Mouse (Mus musculus): ENCODE results near the gene H2-T24. TPM values are rescaled to one million over a fixed set of nuclear protein-coding genes. Genes with fewer than 3 reads are reported as not detected.

H2-T24 gene
- polyA plus RNA-seq, 1 experiment from 2014 or later: 10.0 TPM

- no peaks in the 10 kb centered on the region for H3K27me3 ChIP-seq (replicated peaks)
- no peaks in the 10 kb centered on the region for H3K9me3 ChIP-seq (replicated peaks)
- H3K4me2 ChIP-seq: peak overlapping the region; percentile 80
- H3K36me3 ChIP-seq: peaks cover 39% of the 10 kb centered on the region
- peak overlapping the region; percentile 94 for H3K4me3 ChIP-seq (replicated peaks)
- ATAC-seq (ENCODE audit: low FRiP score): peak; percentile 91
- peak overlapping the region; percentile 91 for H3K9ac ChIP-seq (replicated peaks)
- peak overlapping the region; percentile 98 for H3K27ac ChIP-seq (replicated peaks)
- H3K4me1 ChIP-seq: peaks cover 33% of the 10 kb centered on the region
- WGBS: under 1% methylated on average over 41 of the region's 41 CpGs
Measured at GRCm38 (mm10) chr17:35978811-35979400, 41.5 kb downstream of the H2-T24 start.

DNA sequence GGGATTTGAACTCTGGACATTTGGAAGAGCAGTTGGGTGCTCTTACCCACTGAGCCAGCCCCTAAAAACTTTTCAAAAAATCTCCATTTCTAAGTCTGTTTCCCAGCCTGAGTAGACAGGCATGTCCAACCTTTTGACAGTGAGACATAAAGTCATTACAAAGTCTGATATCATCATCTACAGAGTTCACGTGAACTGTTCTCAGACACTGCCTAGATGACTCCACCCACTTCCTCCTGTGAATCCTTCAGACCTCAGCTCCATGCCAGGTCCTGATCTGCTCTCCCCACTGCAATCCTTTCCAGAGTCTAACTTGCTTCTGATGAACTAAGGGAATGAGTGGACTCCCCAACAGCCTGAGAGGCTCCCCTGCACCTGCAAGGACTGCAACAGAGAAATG is 48.2 kb downstream of the H2-T24 start:
- Histone ChIP-seq H3K9ac (replicated peaks) (no peak overlapping the region), H3K9me3 (replicated peaks) (no peaks in the 10 kb centered on the region), H3K36me3 (peaks cover 35% of the 10 kb centered on the region), H3K27ac (replicated peaks) (no peak overlapping the region), H3K27me3 (replicated peaks) (no peaks in the 10 kb centered on the region), H3K4me1 (peaks cover 31% of the 10 kb centered on the region), H3K4me2 (no peak overlapping the region), H3K4me3 (replicated peaks) (no peak overlapping the region)
- 74% methylated on average over 1 of the region's 1 CpGs for WGBS
- no peak for ATAC-seq (ENCODE audit: low FRiP score)

DNA sequence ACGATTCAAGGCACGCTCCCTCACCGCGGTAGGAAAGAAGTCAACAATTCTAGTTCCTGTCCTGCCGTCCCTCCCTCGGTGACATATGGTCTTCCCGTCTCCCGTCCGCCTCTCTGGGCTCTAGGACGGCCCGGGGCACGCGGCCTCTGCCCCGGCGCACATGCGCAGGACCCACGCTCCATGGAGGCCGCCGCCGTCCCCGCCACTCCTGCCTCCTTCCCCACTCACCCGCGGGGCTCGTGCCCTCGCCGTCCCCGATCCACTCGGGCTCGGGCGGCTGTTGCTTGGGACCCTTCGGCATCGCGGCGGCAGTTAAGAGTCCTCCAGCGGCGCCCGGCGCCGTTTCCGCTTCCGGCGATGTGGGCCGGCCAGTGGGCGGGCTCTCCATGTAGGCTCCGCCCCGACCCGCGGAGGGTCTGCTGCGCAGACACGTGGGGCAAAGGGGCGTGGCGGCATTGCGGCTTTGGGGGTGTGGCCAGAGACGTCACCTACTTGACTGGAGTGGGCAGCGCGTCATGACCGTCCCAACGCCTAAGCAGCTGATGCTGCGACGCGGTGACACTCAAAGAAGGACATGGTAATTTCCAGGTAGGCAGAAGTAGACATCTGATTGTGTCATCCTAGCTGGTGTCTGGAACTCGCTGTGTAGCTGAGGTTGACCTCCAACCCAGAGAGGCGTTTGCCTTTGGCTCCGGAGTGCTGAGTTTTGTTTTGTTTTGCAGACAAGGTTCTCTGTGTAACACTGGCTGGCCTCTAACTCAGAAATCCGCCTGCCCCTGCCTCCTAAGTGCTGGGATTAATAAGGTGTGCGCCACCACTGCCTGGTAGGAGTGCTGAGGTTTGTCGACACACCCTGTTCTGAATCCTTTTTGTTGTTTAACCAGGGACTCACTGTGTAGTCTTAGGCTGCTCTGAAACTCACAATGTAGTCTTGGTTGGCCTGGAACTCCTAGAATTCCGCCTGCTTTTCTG is 50.7 kb downstream of the H2-T24 start, which contains the start of gene Abcf1:
Gene Abcf1, minus strand, starts transcription at position 344 of the 972 bp plus-strand sequence.
- H3K27me3 ChIP-seq (replicated peaks): no peaks in the 10 kb centered on the region
- ATAC-seq (ENCODE audit: low FRiP score): peak; percentile 96
- 1% methylated on average over 68 of the region's 68 CpGs for WGBS
- peaks cover 36% of the 10 kb centered on the region for H3K36me3 ChIP-seq
- H3K9me3 ChIP-seq (replicated peaks): no peaks in the 10 kb centered on the region
- peak within 1 kb of the TSS; percentile 76 for H3K4me3 ChIP-seq (replicated peaks)
- peak within 1 kb of the TSS; percentile 78 for H3K9ac ChIP-seq (replicated peaks)
- H3K4me2 ChIP-seq: peak within 1 kb of the TSS; percentile 86
- peak within 1 kb of the TSS; percentile 82 for H3K27ac ChIP-seq (replicated peaks)
- H3K4me1 ChIP-seq: peaks cover 33% of the 10 kb centered on the region

- Histone ChIP-seq H3K9me3 (replicated peaks) (no peaks in the 10 kb centered on the region), H3K9ac (replicated peaks) (no peak overlapping the region), H3K4me2 (no peak overlapping the region), H3K4me1 (peaks cover 33% of the 10 kb centered on the region), H3K27me3 (replicated peaks) (no peaks in the 10 kb centered on the region), H3K27ac (replicated peaks) (no peak overlapping the region), H3K4me3 (replicated peaks) (no peak overlapping the region), H3K36me3 (peaks cover 38% of the 10 kb centered on the region)
- WGBS: 99% methylated on average over 2 of the region's 2 CpGs
- no peak for ATAC-seq (ENCODE audit: low FRiP score)
Measured at GRCm38 (mm10) chr17:35967621-35968020, 52.7 kb downstream of the H2-T24 start.

GRCm38 (mm10) chr17:35963279-35963678 is 57.1 kb downstream of the H2-T24 start:
- no peak overlapping the region for H3K4me2 ChIP-seq
- H3K27ac ChIP-seq (replicated peaks): no peak overlapping the region
- no peaks in the 10 kb centered on the region for H3K27me3 ChIP-seq (replicated peaks)
- WGBS: 89% methylated on average over 10 of the region's 10 CpGs
- no peaks in the 10 kb centered on the region for H3K9me3 ChIP-seq (replicated peaks)
- no peak overlapping the region for H3K4me3 ChIP-seq (replicated peaks)
- peaks cover 14% of the 10 kb centered on the region for H3K4me1 ChIP-seq
- H3K36me3 ChIP-seq: peaks cover 72% of the 10 kb centered on the region
- H3K9ac ChIP-seq (replicated peaks): no peak overlapping the region
- no peak for ATAC-seq (ENCODE audit: low FRiP score)

- no peaks in the 10 kb centered on the region for H3K9me3 ChIP-seq (replicated peaks)
Measured at GRCm38 (mm10) chr17:35958533-35959223, 61.7 kb downstream of the H2-T24 start.

More at GRCm38 (mm10) chr17:35958533-35959223, 61.7 kb downstream of the H2-T24 start:
- ATAC-seq (ENCODE audit: low FRiP score): no peak
- Histone ChIP-seq H3K4me2 (no peak overlapping the region), H3K4me1 (no peaks in the 10 kb centered on the region), H3K4me3 (replicated peaks) (no peak overlapping the region), H3K27ac (replicated peaks) (no peak overlapping the region), H3K36me3 (peaks cover 90% of the 10 kb centered on the region), H3K27me3 (replicated peaks) (no peaks in the 10 kb centered on the region), H3K9ac (replicated peaks) (no peak overlapping the region)
- WGBS: 94% methylated on average over 15 of the region's 15 CpGs

MicroRNA genes within 50 kb of the gene (microRNA counts, 519-probe panel; counts per million panel counts)
- microRNA mmu-miR-877: 1,819 counts per million, percentile 32 among the panel's probes with 10 or more counts

Small RNA genes lying within 50 kb of the gene (microRNA-seq; reads per million reads assigned to microRNA genes)
- gene Mir877: 57.6 reads per million, percentile 45 among the genes with 10 or more reads in this experiment

Other genes starting within 250 kb of the H2-T24 start
- 14.9 and 15.5 TPM in 2 replicates for gene Ier3, start 198.9 kb downstream of the H2-T24 start, polyA plus RNA-seq (2015; fragmentation: Nextera tagmentation; extraction: Ambion mirVana)
- gene Flot1, start 197.3 kb downstream of the H2-T24 start, polyA plus RNA-seq (2015; fragmentation: Nextera tagmentation; extraction: Ambion mirVana): 131 and 141 TPM in 2 replicates
- 1,339 and 1,471 TPM in 2 replicates for gene Tubb5, start 182.3 kb downstream of the H2-T24 start, polyA plus RNA-seq (2015; fragmentation: Nextera tagmentation; extraction: Ambion mirVana)
- 7.9 and 9.7 TPM in 2 replicates for gene Mdc1, start 179.0 kb downstream of the H2-T24 start, polyA plus RNA-seq (2015; fragmentation: Nextera tagmentation; extraction: Ambion mirVana)
- 17.6 and 26.7 TPM in 2 replicates for gene Nrm, start 159.2 kb downstream of the H2-T24 start, polyA plus RNA-seq (2015; fragmentation: Nextera tagmentation; extraction: Ambion mirVana)
- 19.3 and 25.1 TPM in 2 replicates for gene Ppp1r18, start 155.0 kb downstream of the H2-T24 start, polyA plus RNA-seq (2015; fragmentation: Nextera tagmentation; extraction: Ambion mirVana)
- gene Dhx16, start 140.7 kb downstream of the H2-T24 start, polyA plus RNA-seq (2015; fragmentation: Nextera tagmentation; extraction: Ambion mirVana): 26.8 and 30.5 TPM in 2 replicates
- 59.2 and 75.2 TPM in 2 replicates for gene 2310061I04Rik, start 123.1 kb downstream of the H2-T24 start, polyA plus RNA-seq (2015; fragmentation: Nextera tagmentation; extraction: Ambion mirVana)
- 259 and 319 TPM in 2 replicates for gene Atat1, start 110.5 kb downstream of the H2-T24 start, polyA plus RNA-seq (2015; fragmentation: Nextera tagmentation; extraction: Ambion mirVana)
- 67.1 and 73.6 TPM in 2 replicates for gene Mrps18b, start 104.2 kb downstream of the H2-T24 start, polyA plus RNA-seq (2015; fragmentation: Nextera tagmentation; extraction: Ambion mirVana)
- gene Ppp1r10, start 104.1 kb downstream of the H2-T24 start, polyA plus RNA-seq (2015; fragmentation: Nextera tagmentation; extraction: Ambion mirVana): 36.7 and 40.8 TPM in 2 replicates
- 78.4 and 90.3 TPM in 2 replicates for gene Abcf1, start 50.8 kb downstream of the H2-T24 start, polyA plus RNA-seq (2015; fragmentation: Nextera tagmentation; extraction: Ambion mirVana)
- 67.4 and 73.0 TPM in 2 replicates for gene Gnl1, start 40.7 kb downstream of the H2-T24 start, polyA plus RNA-seq (2015; fragmentation: Nextera tagmentation; extraction: Ambion mirVana)
- gene Prr3, start 40.3 kb downstream of the H2-T24 start, polyA plus RNA-seq (2015; fragmentation: Nextera tagmentation; extraction: Ambion mirVana): 78.5 and 87.9 TPM in 2 replicates
- 5.3 and 13.9 TPM in 2 replicates for gene H2-T23, start 12.3 kb upstream of the H2-T24 start, polyA plus RNA-seq (2015; fragmentation: Nextera tagmentation; extraction: Ambion mirVana)
- gene H2-T22, start 22.2 kb upstream of the H2-T24 start, polyA plus RNA-seq (2015; fragmentation: Nextera tagmentation; extraction: Ambion mirVana): 7.3 and 12.5 TPM in 2 replicates
- not detected in 2 replicates for gene Gm6034, start 22.4 kb upstream of the H2-T24 start, polyA plus RNA-seq (2015; fragmentation: Nextera tagmentation; extraction: Ambion mirVana)
- gene Gm11127, start 37.8 kb upstream of the H2-T24 start, polyA plus RNA-seq (2015; fragmentation: Nextera tagmentation; extraction: Ambion mirVana): 0.22 TPM in 1 of 2 replicates, not detected in the other
- not detected in 2 replicates for gene Gm19684, start 101.1 kb upstream of the H2-T24 start, polyA plus RNA-seq (2015; fragmentation: Nextera tagmentation; extraction: Ambion mirVana)
- gene Gm7030, start 108.9 kb upstream of the H2-T24 start, polyA plus RNA-seq (2015; fragmentation: Nextera tagmentation; extraction: Ambion mirVana): not detected in 2 replicates
- gene Gm8909, start 148.0 kb upstream of the H2-T24 start, polyA plus RNA-seq (2015; fragmentation: Nextera tagmentation; extraction: Ambion mirVana): not detected in 2 replicates
- 0.57 TPM in 1 of 2 replicates, not detected in the other for gene H2-T3, start 169.7 kb upstream of the H2-T24 start, polyA plus RNA-seq (2015; fragmentation: Nextera tagmentation; extraction: Ambion mirVana)
- gene Rpp21, start 237.5 kb upstream of the H2-T24 start, polyA plus RNA-seq (2015; fragmentation: Nextera tagmentation; extraction: Ambion mirVana): 140 and 149 TPM in 2 replicates

Measured in neural tube, embryonic 15.5 days (tissue).